Mouse (Mus musculus) cortical plate, adult 2 months (tissue): ENCODE results near the gene Gpc1.

Experiments used
- CTCF ChIP-seq: fragments of 200-500 bp; IDR thresholded peaks from 2 replicates; pipeline ENCODE4 v1.5.1; 2011; ENCODE audit warnings: mild to moderate bottlenecking, control low read depth, low read length; ENCODE audit not compliant: insufficient read depth; ENCODE audit errors: extremely low read depth
- POLR2A ChIP-seq: fragments of 200-500 bp; IDR thresholded peaks from 2 replicates; pipeline ENCODE4 v1.6.1; 2011; ENCODE audit warnings: mild to moderate bottlenecking, low read length, control low read depth; ENCODE audit not compliant: insufficient read depth; ENCODE audit errors: extremely low read depth

GRCm38 (mm10) chr1:92863268-92863667 lies 31.8 kb downstream of the Gpc1 start:
- TF ChIP-seq CTCF (no peak), POLR2A (no peak)
